9 mouse cellular contexts compared by ENCODE assay signal in genomic region chr4:97777081-97777705, GRCm38 (mm10). TPM values are rescaled to one million over a fixed set of nuclear protein-coding genes. Genes with fewer than 3 reads are reported as not detected.
DNase-seq lines count a peak whose midpoint lies in the region; ATAC-seq and TF ChIP-seq lines count a peak whose summit lies in the region.
"Had no signal": no experiment of that assay in that cellular context is flagged by ENCODE, and none has a peak within 500 bp of the region (broad histone marks: within the 10 kb centered on the region; RNA-seq: fewer than 3 reads in every experiment).

No protein-coding gene starts in this region.

- peak overlapping the region; percentile 92 for H3K9ac ChIP-seq in forebrain, embryonic 15.5 days (replicated peaks)
- H3K9ac ChIP-seq in liver, embryonic 15.5 days: peak overlapping the region; percentile 60

- WGBS in forebrain, embryonic 15.5 days: under 1% methylated on average over 41 of the region's 77 CpGs
- WGBS in liver, embryonic 15.5 days (ENCODE audit: insufficient replicate concordance): under 1% methylated on average over 54 of the region's 77 CpGs
- WGBS in olfactory bulb, adult 2 months: under 1% methylated on average over 57 of the region's 77 CpGs

- H3K27ac ChIP-seq in forebrain, embryonic 15.5 days (replicated peaks): peak overlapping the region; percentile 97
- H3K27ac ChIP-seq in liver, embryonic 15.5 days (replicated peaks): peak overlapping the region; percentile 57
- peak overlapping the region; percentile 50 for H3K27ac ChIP-seq in olfactory bulb, adult 2 months (ENCODE audit: insufficient read depth, low read depth, low read length)

- H3K4me1 ChIP-seq in forebrain, embryonic 15.5 days: peaks cover 45% of the 10 kb centered on the region
- peaks cover 11% of the 10 kb centered on the region; the same call in 1 of the 2 replicates for H3K4me1 ChIP-seq in liver, embryonic 15.5 days (replicated peaks)
- peaks cover 7% of the 10 kb centered on the region; the same call in 1 of the 2 replicates for H3K4me1 ChIP-seq in olfactory bulb, adult 2 months (ENCODE audit: control insufficient read depth, insufficient read depth, low read length)

- TF ChIP-seq CTCF in olfactory bulb, adult 2 months (IDR thresholded peaks at IDR 0.05; ENCODE audit: insufficient read depth, low read depth, low read length): no peak

- ATAC-seq in forebrain, embryonic 15.5 days (replicated peaks): peak; percentile 47
- ATAC-seq in liver, embryonic 15.5 days (ENCODE audit: insufficient read depth): peak; percentile 13; the same call in 1 of the 2 replicates

- H3K4me2 ChIP-seq in forebrain, embryonic 15.5 days (replicated peaks): peak overlapping the region; percentile 55
- H3K4me2 ChIP-seq in liver, embryonic 15.5 days: peak overlapping the region; percentile 75

- H3K27me3 ChIP-seq in forebrain, embryonic 15.5 days: no peaks in the 10 kb centered on the region
- H3K27me3 ChIP-seq in liver, embryonic 15.5 days: peaks cover 73% of the 10 kb centered on the region

- H3K4me3 ChIP-seq in forebrain, embryonic 15.5 days: peak overlapping the region; percentile 83
- peak overlapping the region; percentile 66 for H3K4me3 ChIP-seq in liver, embryonic 15.5 days (replicated peaks)
- H3K4me3 ChIP-seq in olfactory bulb, adult 2 months (ENCODE audit: insufficient read depth, low read depth, low read length): peak overlapping the region; percentile 58

- no peaks in the 10 kb centered on the region for H3K36me3 ChIP-seq in forebrain, embryonic 15.5 days
- no peaks in the 10 kb centered on the region for H3K36me3 ChIP-seq in liver, embryonic 15.5 days (replicated peaks)

- no peak for TF ChIP-seq POLR2A in olfactory bulb, adult 2 months (IDR thresholded peaks at IDR 0.05; ENCODE audit: insufficient read depth, low read depth, low read length)

- peak; percentile 51 to 70 for DNase-seq in cerebellum, adult 18-20 months
- DNase-seq in cerebellum, adult 11 months: no peak
- peak; percentile 64 for DNase-seq in adrenal gland, postnatal 25 days
- peak; percentile 59 for DNase-seq in induced T-regulatory cell, adult 2 months (ENCODE audit: low read depth)
- DNase-seq in urinary bladder, postnatal 10 days (ENCODE audit: low spot score): peak; percentile 13

- no peaks in the 10 kb centered on the region for H3K9me3 ChIP-seq in forebrain, embryonic 15.5 days
- no peaks in the 10 kb centered on the region for H3K9me3 ChIP-seq in liver, embryonic 15.5 days (replicated peaks)

RNA-seq across cellular contexts. Expression of gene E130114P18Rik, which starts 0.7 kb away (rescaled TPM):
- 1.1 TPM in 1 of 2 replicates, not detected in the other for total RNA-seq in adrenal gland, postnatal 25 days (2021)
- polyA plus RNA-seq in forebrain, embryonic 15.5 days (2015; fragmentation: Nextera tagmentation; extraction: Ambion mirVana): 39.8 and 45.7 TPM in 2 replicates
- 0.10 and 0.12 TPM in 2 replicates for polyA plus RNA-seq in liver, embryonic 15.5 days (2015; fragmentation: Nextera tagmentation; extraction: Ambion mirVana)
- not detected in 2 replicates for polyA plus RNA-seq in olfactory bulb, adult 2 months (2012; ENCODE audit: insufficient read depth, insufficient read length, low replicate concordance, missing spikeins)
- polyA plus RNA-seq: C2C12 had no signal

RNA-seq across cellular contexts. Expression of gene Nfia, which starts 4.7 kb away (rescaled TPM):
- total RNA-seq in adrenal gland, postnatal 25 days (2021): 166 and 206 TPM in 2 replicates
- polyA plus RNA-seq in forebrain, embryonic 15.5 days (2015; fragmentation: Nextera tagmentation; extraction: Ambion mirVana): 98.3 and 101 TPM in 2 replicates
- 4.1 TPM in 2 replicates for polyA plus RNA-seq in liver, embryonic 15.5 days (2015; fragmentation: Nextera tagmentation; extraction: Ambion mirVana)
- not detected in 2 replicates for polyA plus RNA-seq in olfactory bulb, adult 2 months (2012; ENCODE audit: insufficient read depth, insufficient read length, low replicate concordance, missing spikeins)

Comparison
In these comparisons a context has a peak if more than half of its experiments do, and no peak if none do; other contexts are left out.
1. RNA of gene E130114P18Rik, which starts 0.7 kb away (polyA plus RNA-seq): 39.8 to 45.7 TPM in forebrain, embryonic 15.5 days; 0.10 to 0.12 TPM in liver, embryonic 15.5 days and not detected in olfactory bulb, adult 2 months; every median in the first group is over 10 times any median in the second.
2. Peak in every context shown above with its lines, with median percentiles within 50 percentile points of each other: H3K27ac ChIP-seq and H3K4me3 ChIP-seq.